Mouse (Mus musculus): ENCODE results near the gene Tmem131.
A peak's percentile ranks its signal among the peaks of the same experiment; 100 is the strongest.

Gene Tmem131

GRCm38 (mm10) chr1:36938348-36938747 is 5.1 kb downstream of the Tmem131 start:
- DNase-seq, result no peak

GRCm38 (mm10) chr1:36937648-36938047 is 5.8 kb downstream of the Tmem131 start:
- DNase-seq, result no peak

DNA sequence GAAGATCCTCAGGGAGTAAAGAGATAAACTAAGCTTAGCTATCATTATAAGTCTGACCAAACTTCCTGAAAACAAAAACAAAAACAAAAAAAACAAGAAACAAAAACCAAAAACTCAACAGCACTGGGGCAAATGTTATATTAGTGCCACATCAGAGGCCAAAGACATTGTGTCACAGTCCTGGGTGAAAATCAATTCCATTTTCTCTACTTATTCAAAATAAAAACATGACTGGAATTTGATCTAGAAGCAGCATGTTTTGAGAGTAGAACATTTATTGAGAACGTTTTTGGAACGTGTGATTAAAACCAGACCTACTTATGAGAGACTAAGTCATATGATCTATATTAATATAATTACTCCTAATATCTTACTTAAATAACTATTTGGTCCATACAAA is 6.5 kb downstream of the Tmem131 start:
- no peak for DNase-seq

DNA sequence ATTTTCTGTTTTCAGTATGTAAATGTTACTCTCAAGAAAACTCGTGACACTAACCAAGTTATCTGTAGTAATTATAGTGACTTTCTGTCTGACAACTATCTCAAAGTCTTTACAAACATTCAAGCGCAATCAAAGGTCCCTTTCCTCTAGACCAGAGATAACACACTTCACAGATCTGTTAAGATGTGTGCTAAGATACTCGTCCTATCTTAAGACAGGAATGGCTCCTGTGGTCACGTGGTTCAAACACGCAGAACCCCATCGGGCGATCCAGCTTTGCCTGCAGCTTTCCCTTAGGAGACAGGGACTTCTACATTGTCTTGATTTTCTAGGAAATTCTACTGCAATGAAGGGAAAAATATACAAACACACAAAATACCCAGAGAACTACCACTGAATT is 6.9 kb downstream of the Tmem131 start:
- no peak for DNase-seq

- no peak for DNase-seq
These were observed 8.7 kb downstream of the Tmem131 start for GRCm38 (mm10) chr1:36934778-36935177.

GRCm38 (mm10) chr1:36933965-36934585 is 9.4 kb downstream of the Tmem131 start:
- no peak for DNase-seq

DNA sequence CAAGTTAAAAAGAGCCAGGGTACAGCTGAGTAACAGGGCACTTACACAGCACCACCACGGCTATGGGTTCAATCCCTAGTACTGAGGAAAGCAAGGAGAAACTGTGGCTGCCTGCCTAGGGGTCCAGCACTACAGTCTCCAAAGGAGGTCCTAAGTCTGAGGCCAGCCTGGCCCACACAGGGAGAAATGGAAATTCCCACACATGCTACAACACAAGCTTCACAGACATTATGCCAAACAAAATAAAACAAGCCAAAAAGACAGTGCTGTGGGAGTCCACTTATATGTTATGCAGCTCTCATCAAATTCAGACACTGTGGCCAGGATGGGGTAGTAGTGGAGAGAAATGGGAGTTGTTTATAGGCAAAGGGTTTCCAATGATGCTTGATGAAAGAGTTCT is 11.2 kb downstream of the Tmem131 start:
- no peak for DNase-seq

GRCm38 (mm10) chr1:36930911-36931310 is 12.6 kb downstream of the Tmem131 start:
- no peak for DNase-seq

- no peak for DNase-seq
These were observed 13.5 kb downstream of the Tmem131 start for GRCm38 (mm10) chr1:36929996-36930395.

DNA sequence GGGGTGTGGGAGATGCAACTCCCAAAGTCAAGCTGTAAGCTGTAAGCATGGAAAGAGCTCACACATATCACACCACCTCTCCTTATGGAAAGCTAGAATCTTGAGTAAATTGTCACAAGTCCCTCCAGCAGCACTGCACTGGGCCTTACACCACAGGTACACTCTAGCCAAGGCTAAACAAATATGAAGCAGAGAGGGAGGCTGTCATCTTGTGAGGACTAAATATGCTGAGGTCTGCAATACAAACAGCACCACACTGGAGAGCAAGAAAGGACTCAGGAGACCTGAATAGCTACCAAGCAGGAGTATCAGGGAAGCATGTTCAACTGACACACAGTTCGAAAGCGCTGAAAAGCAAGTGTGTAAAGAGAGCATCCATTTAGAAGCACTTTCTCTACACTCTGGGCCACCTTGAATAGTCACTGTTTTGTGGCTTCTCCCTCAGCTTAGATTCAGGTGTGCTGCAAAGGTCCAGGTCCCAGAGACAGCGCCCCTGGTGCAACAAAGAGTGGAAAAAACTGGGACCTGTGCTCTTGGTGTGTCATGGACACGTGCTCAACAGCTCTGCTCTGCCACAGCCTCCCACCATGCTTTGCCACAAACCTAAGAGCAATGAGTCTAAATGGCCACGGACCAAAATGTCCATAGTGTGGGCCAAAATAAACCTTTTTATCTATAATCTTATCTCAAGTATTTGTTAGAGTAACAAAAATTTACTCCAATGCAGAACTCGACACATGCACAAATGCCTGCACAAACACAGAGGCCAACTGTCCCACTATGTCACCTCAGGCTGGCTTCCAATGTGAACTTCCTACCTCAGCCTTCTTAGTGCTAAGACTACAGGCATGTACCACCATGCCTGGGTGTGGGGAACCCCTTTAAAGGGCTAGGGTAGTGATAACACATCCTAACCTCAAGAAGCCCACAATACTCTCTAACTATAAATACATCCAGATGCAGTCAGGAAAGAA is 14.8 kb downstream of the Tmem131 start:
- no peak for DNase-seq

GRCm38 (mm10) chr1:36927569-36927968 is 15.9 kb downstream of the Tmem131 start:
- no peak for DNase-seq

DNA sequence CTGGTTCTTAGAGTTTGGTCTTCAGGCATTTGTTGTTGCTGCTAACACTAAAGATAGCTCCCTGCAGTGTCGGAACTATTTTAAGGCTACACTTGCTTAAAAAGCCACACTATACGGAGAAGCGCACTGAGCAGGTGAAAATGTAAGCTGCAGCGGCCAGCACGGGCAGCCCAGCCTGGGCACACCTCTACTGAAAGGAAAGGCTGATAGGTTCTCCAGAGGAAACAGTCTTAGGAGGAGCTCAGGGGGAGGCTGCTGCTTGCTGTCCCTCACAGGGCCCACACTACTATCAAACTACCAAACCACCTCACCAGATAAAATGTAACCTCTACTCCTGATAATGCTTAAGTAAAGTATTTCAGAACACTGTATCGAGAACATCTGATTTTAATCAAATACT is 16.7 kb downstream of the Tmem131 start:
- no peak for DNase-seq

- DNase-seq, result no peak
These were observed 17.2 kb downstream of the Tmem131 start for GRCm38 (mm10) chr1:36926246-36926645.

DNA sequence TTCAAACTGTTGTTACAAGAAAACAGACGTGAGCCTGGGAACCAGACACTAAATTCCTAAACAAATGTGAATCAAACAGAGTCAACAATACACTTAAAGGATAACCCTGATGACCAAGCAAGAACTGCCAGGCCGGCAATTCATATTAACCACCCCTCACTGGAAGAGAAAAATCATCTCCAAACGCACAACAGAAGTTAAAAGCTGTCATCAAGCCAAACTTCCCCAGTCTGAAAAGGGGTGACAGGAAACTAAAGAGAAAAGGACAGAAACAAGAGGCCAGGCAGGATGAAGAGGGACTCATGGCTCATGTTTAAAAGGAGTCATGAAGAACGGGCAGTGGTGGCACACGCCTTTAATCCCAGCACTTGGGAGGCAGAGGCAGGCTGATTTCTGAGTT is 17.7 kb downstream of the Tmem131 start:
- no peak for DNase-seq

GRCm38 (mm10) chr1:36924853-36925252 is 18.6 kb downstream of the Tmem131 start:
- no peak for DNase-seq

DNA sequence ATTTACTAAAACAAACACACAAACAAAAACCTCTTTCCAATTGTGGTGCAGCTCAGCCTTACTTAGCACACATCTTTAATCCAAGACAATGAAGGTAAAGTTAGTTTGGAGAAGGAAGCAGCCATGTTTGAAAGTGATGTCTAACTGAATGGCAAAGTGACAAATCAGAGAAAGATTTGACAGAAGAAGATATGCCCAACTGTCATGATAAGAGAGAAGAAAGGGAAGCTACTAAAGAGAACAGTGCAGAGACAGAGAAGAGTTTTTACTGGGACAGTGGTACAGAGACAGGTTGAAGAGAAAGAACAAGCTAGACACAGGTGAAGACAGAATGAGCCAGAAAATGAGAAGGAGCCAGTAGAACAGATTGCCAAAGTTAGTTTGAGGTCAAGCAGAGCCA is 19.6 kb downstream of the Tmem131 start:
- no peak for DNase-seq

- DNase-seq, result no peak
These were observed 20.6 kb downstream of the Tmem131 start for GRCm38 (mm10) chr1:36922623-36923421.

DNA sequence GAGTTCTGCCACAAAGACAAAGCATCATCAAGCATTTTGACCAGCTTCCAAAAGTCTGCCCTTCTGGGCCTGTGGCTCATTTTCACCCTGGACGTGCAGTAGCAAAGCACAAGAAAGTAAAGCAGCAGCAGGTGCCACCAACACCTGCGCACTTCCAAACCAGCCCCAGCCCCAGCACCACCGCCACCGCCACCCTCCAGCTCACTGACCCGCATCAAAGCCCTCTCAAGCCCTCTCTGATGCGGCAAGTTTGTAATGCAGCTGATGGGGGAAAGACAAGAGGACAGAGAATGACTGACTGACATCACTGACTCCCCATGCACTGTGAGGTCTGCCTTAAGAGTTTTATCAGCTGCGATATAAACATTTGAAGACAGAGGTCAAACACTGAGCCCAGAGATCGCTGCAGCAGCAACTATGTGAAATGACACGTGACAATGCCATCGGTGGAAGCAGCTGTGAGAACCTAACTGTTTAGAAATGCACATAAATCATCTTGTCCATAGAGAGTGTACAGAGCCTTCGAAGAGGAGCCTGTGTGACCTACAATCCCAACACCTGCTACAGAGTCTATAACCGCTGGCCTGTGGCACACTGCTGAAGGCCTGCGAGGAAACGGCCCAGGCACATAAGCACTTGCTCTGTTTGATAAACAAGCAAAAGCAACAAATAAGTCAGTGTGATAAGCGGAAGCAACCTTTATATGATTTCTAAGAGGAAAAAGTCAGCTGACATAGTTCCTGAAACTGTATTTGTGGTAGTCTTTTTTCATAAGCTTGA is 21.7 kb downstream of the Tmem131 start:
- DNase-seq, result no peak

DNA sequence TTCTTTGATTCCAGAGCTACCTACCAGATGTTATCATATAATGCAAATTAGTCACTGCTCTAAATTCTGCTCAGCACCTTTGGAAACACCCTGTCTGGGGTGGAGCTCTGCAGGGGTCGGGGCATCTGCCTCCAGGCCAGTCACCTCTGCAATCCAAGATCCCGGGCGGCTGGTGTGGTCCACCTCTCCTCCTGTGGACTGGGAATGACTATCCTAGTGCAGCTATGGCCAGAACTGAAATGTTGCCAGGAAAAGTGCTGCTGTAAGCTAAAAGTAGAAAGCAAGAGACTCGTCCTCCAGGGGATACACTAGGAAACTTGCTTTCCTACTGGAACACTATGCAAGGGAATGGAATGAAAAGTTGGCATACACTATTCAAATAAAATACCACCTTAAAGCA is 22.7 kb downstream of the Tmem131 start:
- DNase-seq, result peak; percentile 39

DNA sequence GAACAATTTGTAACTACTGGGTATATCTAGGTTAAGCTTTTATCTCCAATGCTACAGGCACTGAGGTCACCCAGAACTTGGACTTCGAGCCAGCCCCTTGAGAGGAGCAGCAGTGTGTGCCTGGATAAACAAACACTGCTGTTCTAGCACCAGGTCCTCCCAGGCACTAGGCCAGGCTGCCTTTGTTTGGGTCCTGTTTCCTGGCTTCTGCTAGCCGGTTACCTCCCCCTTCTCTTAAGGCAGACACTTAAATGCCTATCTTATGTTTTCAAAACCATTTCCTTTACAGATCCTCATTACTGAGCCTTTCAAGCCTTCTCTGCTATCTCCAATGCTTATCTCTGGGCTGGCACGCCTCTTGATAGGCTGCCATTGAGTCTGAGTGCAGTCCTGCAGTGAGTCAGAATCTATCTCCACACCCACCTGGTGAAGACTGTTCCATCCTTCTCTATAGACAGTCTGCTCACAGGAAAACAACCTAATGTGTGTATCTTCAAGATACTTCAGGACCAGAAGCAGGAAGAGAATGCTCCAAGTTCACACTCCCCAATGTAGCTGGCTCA is 23.2 kb downstream of the Tmem131 start:
- peak; percentile 52 for DNase-seq

DNA sequence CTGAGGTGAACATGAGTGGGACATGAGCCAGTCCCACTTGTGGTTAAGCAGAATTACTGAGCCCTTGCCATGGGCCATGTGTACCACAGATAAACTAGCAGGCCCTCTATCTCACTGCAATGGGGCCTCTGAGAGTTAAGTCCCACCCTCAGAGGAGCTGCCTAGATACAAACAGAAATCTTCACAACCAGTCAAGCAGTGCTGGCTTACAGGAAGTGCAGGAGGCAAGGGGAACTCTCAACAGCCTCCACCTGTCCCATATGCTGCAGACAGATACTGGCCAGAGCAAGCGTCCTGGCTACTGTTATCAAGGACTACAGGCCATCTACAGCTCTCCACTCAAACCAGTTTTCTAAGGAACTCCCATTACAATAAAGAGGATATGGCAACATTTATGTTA is 23.7 kb downstream of the Tmem131 start:
- DNase-seq, result no peak

DNA sequence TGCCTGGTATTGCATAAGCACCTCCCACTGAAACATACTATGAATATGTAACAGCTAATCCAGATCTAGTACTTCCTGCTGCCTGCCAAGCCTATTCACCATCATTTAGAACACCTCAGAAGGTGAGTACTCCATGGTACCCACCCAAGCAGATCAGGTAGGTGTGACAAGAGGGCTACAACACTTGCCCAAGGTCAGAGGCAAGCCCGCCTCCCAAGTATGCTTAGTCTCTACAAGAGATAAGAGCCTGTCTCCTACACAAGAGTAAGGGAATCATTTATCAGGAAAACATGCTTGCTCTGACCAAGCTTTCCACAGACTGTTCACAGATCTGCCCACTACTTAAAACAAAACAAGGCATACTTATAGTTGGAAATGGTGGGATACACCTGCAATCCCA is 26.0 kb downstream of the Tmem131 start:
- DNase-seq, result no peak

All from cerebellum, adult 9-11 months (tissue).